Mouse (Mus musculus) right cerebral cortex, adult 18-20 months (tissue): ENCODE data around the gene Fut9.

Experiments
- DNase-seq: peaks from one replicate; pipeline ENCODE4 v3.0.0; 2022; ENCODE audit warnings: mixed read lengths

The Fut9 gene

GRCm38 (mm10) chr4:25645580-25645979, 154.5 kb downstream of the Fut9 start:
- DNase-seq = peak; percentile 44

- no peak for DNase-seq
Observed at GRCm38 (mm10) chr4:25641993-25642392, 158.1 kb downstream of the Fut9 start.

GRCm38 (mm10) chr4:25633262-25633661, 166.8 kb downstream of the Fut9 start:
- no peak for DNase-seq

- DNase-seq = no peak
Observed at GRCm38 (mm10) chr4:25628113-25628512, 171.9 kb downstream of the Fut9 start.

GRCm38 (mm10) chr4:25627467-25627866, 172.6 kb downstream of the Fut9 start:
- no peak for DNase-seq

- DNase-seq = no peak
Observed at GRCm38 (mm10) chr4:25627039-25627438, 173.0 kb downstream of the Fut9 start.

GRCm38 (mm10) chr4:25623176-25623575, 176.9 kb downstream of the Fut9 start:
- no peak for DNase-seq

GRCm38 (mm10) chr4:25617301-25617700, 182.7 kb downstream of the Fut9 start:
- DNase-seq = no peak

- peak; percentile 11 for DNase-seq
Observed at GRCm38 (mm10) chr4:25613426-25613825, 186.6 kb downstream of the Fut9 start.

- DNase-seq = no peak
Observed at GRCm38 (mm10) chr4:25610481-25610880, 189.6 kb downstream of the Fut9 start.

GRCm38 (mm10) chr4:25593218-25593617, 206.8 kb downstream of the Fut9 start:
- DNase-seq = no peak
